Mouse (Mus musculus) E14TG2a.4 (cell line): ENCODE measurements at regions not wholly inside any gene's neighbourhood (a gene's known extent, or its start where the extent isn't known, plus 50 kb on each side); places are given as distances from the start of the nearest gene placed in this dataset.

Experiments used
- H3K27me3 ChIP-seq: 2 replicates; pipeline ENCODE4 v1.6.1; 2014; ENCODE audit warnings: low read length, control low read depth; ENCODE audit not compliant: insufficient read depth
- H3K36me3 ChIP-seq: 2 replicates; pipeline ENCODE4 v1.6.1; 2014; ENCODE audit warnings: low read length, control low read depth; ENCODE audit not compliant: insufficient read depth
- H3K4me1 ChIP-seq: replicated peaks from 2 replicates; pipeline ENCODE4 v1.6.1; 2014; ENCODE audit warnings: low read depth, low read length, control low read depth
- H3K4me3 ChIP-seq: replicated peaks from 2 replicates; pipeline ENCODE4 v1.5.1; 2014; ENCODE audit warnings: mild to moderate bottlenecking, low read length
- H3K9me3 ChIP-seq: 2 replicates; pipeline ENCODE4 v1.6.1; 2014; ENCODE audit warnings: low read length, control low read depth
- CTCF ChIP-seq: conservative IDR thresholded peaks from 2 replicates; pipeline ENCODE4 v1.5.1; 2014; ENCODE audit warnings: low read length
- NANOG ChIP-seq: IDR thresholded peaks from 2 replicates; pipeline ENCODE4 v1.6.1; 2014; ENCODE audit warnings: borderline replicate concordance, low read length, mixed read lengths
- POU5F1 ChIP-seq: IDR thresholded peaks from 2 replicates; pipeline ENCODE4 v1.6.1; 2014; ENCODE audit warnings: low read length, borderline replicate concordance

GRCm38 (mm10) chr4:24415048-24415447 is 81.2 kb upstream of the Mms22l start:
- TF ChIP-seq POU5F1 (no peak), NANOG (no peak), CTCF (no peak)
- Histone ChIP-seq H3K36me3 (no peaks in the 10 kb centered on the region), H3K4me3 (no peak overlapping the region), H3K27me3 (no peaks in the 10 kb centered on the region), H3K4me1 (no peaks in the 10 kb centered on the region), H3K9me3 (no peaks in the 10 kb centered on the region)

DNA sequence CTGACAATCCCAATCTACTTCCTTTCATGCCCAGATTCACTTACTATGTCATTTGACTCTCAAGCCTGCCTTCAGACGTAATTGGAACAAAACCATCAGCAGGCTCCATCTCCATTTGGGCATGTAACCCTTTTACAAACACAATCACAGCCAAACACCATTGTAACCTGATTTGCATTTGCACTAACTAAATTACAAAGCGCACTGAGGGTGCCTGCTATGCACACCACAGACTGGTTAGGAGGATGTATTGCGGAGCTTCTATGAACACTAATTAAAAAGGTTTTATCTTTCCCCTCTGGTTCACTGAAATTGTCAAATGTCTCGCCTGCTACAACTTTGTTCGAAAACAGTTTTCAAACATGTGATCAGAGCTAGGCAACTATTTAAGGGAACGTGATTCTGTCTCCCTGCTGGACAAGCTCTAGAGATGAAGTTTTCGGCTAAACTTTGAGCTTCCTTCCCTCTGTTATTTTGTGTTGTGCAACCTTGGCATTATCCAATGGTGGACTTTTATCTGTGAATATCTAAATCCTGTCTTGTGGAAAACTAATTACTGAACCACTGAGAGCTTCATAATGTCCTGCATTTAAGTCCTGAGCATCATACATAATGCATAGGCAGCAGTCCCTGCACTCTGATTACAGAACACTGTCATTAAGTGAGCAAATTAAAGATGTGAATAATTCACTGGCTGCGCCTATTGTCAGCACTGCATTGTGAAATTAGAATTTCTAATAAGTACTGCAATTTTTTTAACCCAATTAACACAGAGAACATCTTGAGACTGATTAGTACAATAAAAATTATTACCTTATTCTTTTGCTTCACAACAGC is 66.9 kb upstream of the Mms22l start:
- Histone ChIP-seq H3K36me3 (no peaks in the 10 kb centered on the region), H3K4me3 (no peak overlapping the region), H3K9me3 (peaks cover 9% of the 10 kb centered on the region), H3K4me1 (peaks cover 9% of the 10 kb centered on the region), H3K27me3 (no peaks in the 10 kb centered on the region)
- no peak for TF ChIP-seq NANOG
- TF ChIP-seq CTCF: no peak
- no peak for TF ChIP-seq POU5F1

DNA sequence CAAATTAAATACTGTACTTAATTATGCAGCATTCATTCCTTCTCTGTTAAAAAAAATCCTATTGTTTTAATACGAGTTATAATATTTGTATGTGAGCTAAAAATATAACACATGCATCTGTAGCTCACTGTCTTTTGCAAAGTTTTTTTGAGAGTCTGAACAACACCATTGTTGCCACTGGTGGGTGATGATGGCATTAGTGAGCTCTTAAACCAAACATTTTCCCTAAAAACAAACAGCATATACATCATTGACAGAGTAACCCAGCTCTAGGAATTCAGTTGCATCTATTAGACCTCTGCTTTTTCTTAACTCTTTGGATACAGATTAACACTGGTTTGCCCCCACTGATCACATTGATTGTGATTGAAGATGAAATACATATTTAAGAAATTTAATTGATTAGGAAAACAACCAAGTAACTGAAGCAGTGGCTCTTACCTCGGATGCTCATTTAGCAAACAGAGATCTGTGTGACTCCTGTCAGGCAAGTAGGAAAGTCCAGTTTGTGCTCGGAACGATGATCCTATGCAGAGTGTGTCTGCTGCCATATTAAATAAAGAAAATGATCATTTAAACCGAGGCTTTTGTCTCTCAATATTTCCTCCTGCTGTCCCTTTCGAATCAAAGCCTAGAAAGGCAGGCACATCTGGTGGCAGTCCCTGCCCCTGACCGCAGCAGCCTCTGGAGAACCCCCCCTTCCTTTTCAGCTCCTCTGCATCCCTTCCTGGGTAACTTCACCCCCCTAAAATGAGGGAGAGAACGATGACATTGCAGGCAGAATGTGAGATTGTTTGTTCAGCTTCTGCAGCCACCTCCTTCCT is 66.1 kb upstream of the Mms22l start:
- Histone ChIP-seq H3K36me3 (no peaks in the 10 kb centered on the region), H3K4me3 (no peak overlapping the region), H3K27me3 (no peaks in the 10 kb centered on the region), H3K4me1 (peaks cover 9% of the 10 kb centered on the region), H3K9me3 (peaks cover under 1% of the 10 kb centered on the region; the same call in 1 of the 2 replicates)
- TF ChIP-seq NANOG: no peak
- no peak for TF ChIP-seq CTCF
- TF ChIP-seq POU5F1: no peak

- Histone ChIP-seq H3K4me1 (peaks cover 10% of the 10 kb centered on the region), H3K27me3 (no peaks in the 10 kb centered on the region), H3K9me3 (no peaks in the 10 kb centered on the region), H3K4me3 (no peak overlapping the region), H3K36me3 (no peaks in the 10 kb centered on the region)
- no peak for TF ChIP-seq NANOG
- no peak for TF ChIP-seq POU5F1
- TF ChIP-seq CTCF: no peak
Observed at GRCm38 (mm10) chr4:24430753-24431072, 65.5 kb upstream of the Mms22l start.

GRCm38 (mm10) chr4:24437258-24437657 is 59.0 kb upstream of the Mms22l start:
- TF ChIP-seq CTCF: no peak
- TF ChIP-seq NANOG: peak; percentile 64
- peak; percentile 70 for TF ChIP-seq POU5F1
- peaks cover 10% of the 10 kb centered on the region for H3K9me3 ChIP-seq
- no peaks in the 10 kb centered on the region for H3K36me3 ChIP-seq
- H3K27me3 ChIP-seq: no peaks in the 10 kb centered on the region
- H3K4me1 ChIP-seq: peaks cover 14% of the 10 kb centered on the region
- H3K4me3 ChIP-seq: no peak overlapping the region
